Mouse (Mus musculus) embryonic fibroblast, embryonic 13.5 days (primary cell): ENCODE results near the gene Arf4.

Experiments used
- CTCF ChIP-seq: IDR thresholded peaks from 2 replicates; pipeline ENCODE4 v1.5.1; 2011; ENCODE audit warnings: mild to moderate bottlenecking, control low read depth, low read length, moderate library complexity, borderline replicate concordance; ENCODE audit not compliant: insufficient read depth
- POLR2A ChIP-seq: IDR thresholded peaks from 2 replicates; pipeline ENCODE4 v1.6.1; 2011; ENCODE audit warnings: low read depth, mild to moderate bottlenecking, control low read depth, low read length, moderate library complexity

GRCm38 (mm10) chr14:26595695-26596365 is 42.0 kb upstream of the Arf4 start:
- TF ChIP-seq POLR2A (no peak), CTCF (no peak)
